Mouse (Mus musculus): ENCODE data around the gene Cdk4.

- TF ChIP-seq CTCF (IDR thresholded peaks at IDR 0.05; ENCODE audit: low read depth) = no peak
- no peak for TF ChIP-seq EP300 (IDR thresholded peaks at IDR 0.05; ENCODE audit: low read depth)
Observed at GRCm38 (mm10) chr10:127036273-127036672, 27.1 kb upstream of the Cdk4 start.

Measured in heart, postnatal 0 days (tissue).